Mouse (Mus musculus): ENCODE data around the gene Rnf150. TPM values are rescaled to one million over a fixed set of nuclear protein-coding genes. Genes with fewer than 3 reads are reported as not detected.

Rnf150 gene
- polyA plus RNA-seq, 1 experiment from 2014 or later = 2.8 TPM

- Histone ChIP-seq H3K27me3 (ENCODE audit: control insufficient read depth, insufficient read depth, low read length) (no peaks in the 10 kb centered on the region), H3K27ac (ENCODE audit: low read length) (no peak overlapping the region), H3K9ac (replicated peaks; ENCODE audit: low read depth, low read length) (no peak overlapping the region), H3K4me2 (replicated peaks; ENCODE audit: low read depth, low read length) (no peak overlapping the region), H3K4me3 (ENCODE audit: low read depth, low read length) (no peak overlapping the region), H3K9me3 (ENCODE audit: control insufficient read depth, low read depth, low read length) (no peaks in the 10 kb centered on the region), H3K36me3 (ENCODE audit: control insufficient read depth, insufficient read depth, low read length) (no peaks in the 10 kb centered on the region), H3K4me1 (ENCODE audit: control insufficient read depth, insufficient read depth, low read length) (peaks cover 5% of the 10 kb centered on the region; the same call in 1 of the 2 replicates)
- no peak for ATAC-seq (ENCODE audit: insufficient number of reproducible peaks, insufficient read depth, low FRiP score, low read depth)
- WGBS = 67% methylated on average over 4 of the region's 4 CpGs
These were observed 128.9 kb downstream of the Rnf150 start for GRCm38 (mm10) chr8:82992093-82992492.

GRCm38 (mm10) chr8:82995727-82996438, 132.7 kb downstream of the Rnf150 start:
- no peaks in the 10 kb centered on the region for H3K36me3 ChIP-seq (ENCODE audit: control insufficient read depth, insufficient read depth, low read length)
- no peak overlapping the region for H3K9ac ChIP-seq (replicated peaks; ENCODE audit: low read depth, low read length)
- no peaks in the 10 kb centered on the region for H3K9me3 ChIP-seq (ENCODE audit: control insufficient read depth, low read depth, low read length)
- H3K27ac ChIP-seq (ENCODE audit: low read length) = no peak overlapping the region
- 55% methylated on average over 3 of the region's 3 CpGs for WGBS
- peaks cover 5% of the 10 kb centered on the region; the same call in 1 of the 2 replicates for H3K4me1 ChIP-seq (ENCODE audit: control insufficient read depth, insufficient read depth, low read length)
- ATAC-seq (ENCODE audit: insufficient number of reproducible peaks, insufficient read depth, low FRiP score, low read depth) = no peak
- H3K4me3 ChIP-seq (ENCODE audit: low read depth, low read length) = no peak overlapping the region
- no peaks in the 10 kb centered on the region for H3K27me3 ChIP-seq (ENCODE audit: control insufficient read depth, insufficient read depth, low read length)
- H3K4me2 ChIP-seq (replicated peaks; ENCODE audit: low read depth, low read length) = no peak overlapping the region

- no peak for ATAC-seq (ENCODE audit: insufficient number of reproducible peaks, insufficient read depth, low FRiP score, low read depth)
- H3K9ac ChIP-seq (replicated peaks; ENCODE audit: low read depth, low read length) = no peak overlapping the region
- no peak overlapping the region for H3K4me3 ChIP-seq (ENCODE audit: low read depth, low read length)
- H3K27ac ChIP-seq (ENCODE audit: low read length) = no peak overlapping the region
- no peaks in the 10 kb centered on the region for H3K27me3 ChIP-seq (ENCODE audit: control insufficient read depth, insufficient read depth, low read length)
- no peaks in the 10 kb centered on the region for H3K36me3 ChIP-seq (ENCODE audit: control insufficient read depth, insufficient read depth, low read length)
- WGBS = 85% methylated on average over 3 of the region's 3 CpGs
- H3K4me2 ChIP-seq (replicated peaks; ENCODE audit: low read depth, low read length) = no peak overlapping the region
- no peaks in the 10 kb centered on the region for H3K9me3 ChIP-seq (ENCODE audit: control insufficient read depth, low read depth, low read length)
- H3K4me1 ChIP-seq (ENCODE audit: control insufficient read depth, insufficient read depth, low read length) = peaks cover 5% of the 10 kb centered on the region; the same call in 1 of the 2 replicates
These were observed 133.7 kb downstream of the Rnf150 start for GRCm38 (mm10) chr8:82996843-82997242.

- ATAC-seq (ENCODE audit: insufficient number of reproducible peaks, insufficient read depth, low FRiP score, low read depth) = no peak
- WGBS = 80% methylated on average over 2 of the region's 2 CpGs
- Histone ChIP-seq H3K36me3 (ENCODE audit: control insufficient read depth, insufficient read depth, low read length) (no peaks in the 10 kb centered on the region), H3K9ac (replicated peaks; ENCODE audit: low read depth, low read length) (no peak overlapping the region), H3K27me3 (ENCODE audit: control insufficient read depth, insufficient read depth, low read length) (no peaks in the 10 kb centered on the region), H3K27ac (ENCODE audit: low read length) (no peak overlapping the region), H3K4me1 (ENCODE audit: control insufficient read depth, insufficient read depth, low read length) (peaks cover 5% of the 10 kb centered on the region; the same call in 1 of the 2 replicates), H3K9me3 (ENCODE audit: control insufficient read depth, low read depth, low read length) (no peaks in the 10 kb centered on the region), H3K4me2 (replicated peaks; ENCODE audit: low read depth, low read length) (no peak overlapping the region), H3K4me3 (ENCODE audit: low read depth, low read length) (no peak overlapping the region)
These were observed 135.6 kb downstream of the Rnf150 start for GRCm38 (mm10) chr8:82998778-82999177.

DNA sequence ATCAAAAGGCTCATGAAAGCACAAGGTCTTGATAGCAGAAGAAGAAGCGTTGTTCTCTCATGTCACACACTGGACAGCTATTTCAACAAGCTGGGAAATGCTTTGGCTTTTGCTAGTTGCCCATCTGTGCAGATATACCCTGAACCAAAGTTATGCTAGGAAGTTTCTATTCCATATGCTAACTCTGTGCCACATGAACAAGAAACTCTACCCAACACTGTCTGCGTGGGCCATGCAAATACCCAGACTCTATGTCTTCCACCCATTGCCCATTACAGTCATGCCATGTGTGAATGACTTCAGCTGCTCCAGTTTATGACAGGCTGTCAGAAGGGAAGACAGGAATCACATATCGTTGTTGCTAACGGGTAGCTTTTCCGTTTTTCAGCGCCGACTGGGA, 140.0 kb downstream of the Rnf150 start:
- H3K27me3 ChIP-seq (ENCODE audit: control insufficient read depth, insufficient read depth, low read length) = no peaks in the 10 kb centered on the region
- H3K4me2 ChIP-seq (replicated peaks; ENCODE audit: low read depth, low read length) = no peak overlapping the region
- no peaks in the 10 kb centered on the region for H3K36me3 ChIP-seq (ENCODE audit: control insufficient read depth, insufficient read depth, low read length)
- H3K4me1 ChIP-seq (ENCODE audit: control insufficient read depth, insufficient read depth, low read length) = no peaks in the 10 kb centered on the region
- 92% methylated on average over 7 of the region's 7 CpGs for WGBS
- ATAC-seq (ENCODE audit: insufficient number of reproducible peaks, insufficient read depth, low FRiP score, low read depth) = no peak
- no peak overlapping the region for H3K27ac ChIP-seq (ENCODE audit: low read length)
- no peaks in the 10 kb centered on the region for H3K9me3 ChIP-seq (ENCODE audit: control insufficient read depth, low read depth, low read length)
- H3K9ac ChIP-seq (replicated peaks; ENCODE audit: low read depth, low read length) = no peak overlapping the region
- no peak overlapping the region for H3K4me3 ChIP-seq (ENCODE audit: low read depth, low read length)

- Histone ChIP-seq H3K4me1 (ENCODE audit: control insufficient read depth, insufficient read depth, low read length) (no peaks in the 10 kb centered on the region), H3K27ac (ENCODE audit: low read length) (no peak overlapping the region), H3K4me3 (ENCODE audit: low read depth, low read length) (no peak overlapping the region), H3K9me3 (ENCODE audit: control insufficient read depth, low read depth, low read length) (no peaks in the 10 kb centered on the region), H3K36me3 (ENCODE audit: control insufficient read depth, insufficient read depth, low read length) (no peaks in the 10 kb centered on the region), H3K4me2 (replicated peaks; ENCODE audit: low read depth, low read length) (no peak overlapping the region), H3K27me3 (ENCODE audit: control insufficient read depth, insufficient read depth, low read length) (no peaks in the 10 kb centered on the region), H3K9ac (replicated peaks; ENCODE audit: low read depth, low read length) (no peak overlapping the region)
- 73% methylated on average over 5 of the region's 5 CpGs for WGBS
- ATAC-seq (ENCODE audit: insufficient number of reproducible peaks, insufficient read depth, low FRiP score, low read depth) = no peak
These were observed 146.3 kb downstream of the Rnf150 start for GRCm38 (mm10) chr8:83009481-83009880.

- Histone ChIP-seq H3K4me1 (ENCODE audit: control insufficient read depth, insufficient read depth, low read length) (no peaks in the 10 kb centered on the region), H3K27me3 (ENCODE audit: control insufficient read depth, insufficient read depth, low read length) (no peaks in the 10 kb centered on the region), H3K27ac (ENCODE audit: low read length) (no peak overlapping the region), H3K4me3 (ENCODE audit: low read depth, low read length) (no peak overlapping the region), H3K36me3 (ENCODE audit: control insufficient read depth, insufficient read depth, low read length) (no peaks in the 10 kb centered on the region), H3K9me3 (ENCODE audit: control insufficient read depth, low read depth, low read length) (no peaks in the 10 kb centered on the region), H3K9ac (replicated peaks; ENCODE audit: low read depth, low read length) (no peak overlapping the region), H3K4me2 (replicated peaks; ENCODE audit: low read depth, low read length) (no peak overlapping the region)
- no peak for ATAC-seq (ENCODE audit: insufficient number of reproducible peaks, insufficient read depth, low FRiP score, low read depth)
- 44% methylated on average over 2 of the region's 2 CpGs for WGBS
These were observed 148.1 kb downstream of the Rnf150 start for GRCm38 (mm10) chr8:83011286-83011685.

- H3K36me3 ChIP-seq (ENCODE audit: control insufficient read depth, insufficient read depth, low read length) = no peaks in the 10 kb centered on the region
- H3K4me1 ChIP-seq (ENCODE audit: control insufficient read depth, insufficient read depth, low read length) = no peaks in the 10 kb centered on the region
- no peaks in the 10 kb centered on the region for H3K9me3 ChIP-seq (ENCODE audit: control insufficient read depth, low read depth, low read length)
- H3K9ac ChIP-seq (replicated peaks; ENCODE audit: low read depth, low read length) = no peak overlapping the region
- no peak overlapping the region for H3K4me3 ChIP-seq (ENCODE audit: low read depth, low read length)
- ATAC-seq (ENCODE audit: insufficient number of reproducible peaks, insufficient read depth, low FRiP score, low read depth) = no peak
- H3K27ac ChIP-seq (ENCODE audit: low read length) = no peak overlapping the region
- WGBS = 44% methylated on average over 5 of the region's 5 CpGs
- no peaks in the 10 kb centered on the region for H3K27me3 ChIP-seq (ENCODE audit: control insufficient read depth, insufficient read depth, low read length)
- no peak overlapping the region for H3K4me2 ChIP-seq (replicated peaks; ENCODE audit: low read depth, low read length)
These were observed 148.6 kb downstream of the Rnf150 start for GRCm38 (mm10) chr8:83011758-83012157.

GRCm38 (mm10) chr8:83028211-83028610, 165.1 kb downstream of the Rnf150 start:
- WGBS = 70% methylated on average over 2 of the region's 2 CpGs

More at GRCm38 (mm10) chr8:83028211-83028610, 165.1 kb downstream of the Rnf150 start:
- Histone ChIP-seq H3K9ac (replicated peaks; ENCODE audit: low read depth, low read length) (no peak overlapping the region), H3K4me2 (replicated peaks; ENCODE audit: low read depth, low read length) (no peak overlapping the region), H3K27me3 (ENCODE audit: control insufficient read depth, insufficient read depth, low read length) (no peaks in the 10 kb centered on the region), H3K36me3 (ENCODE audit: control insufficient read depth, insufficient read depth, low read length) (no peaks in the 10 kb centered on the region), H3K27ac (ENCODE audit: low read length) (no peak overlapping the region), H3K4me1 (ENCODE audit: control insufficient read depth, insufficient read depth, low read length) (no peaks in the 10 kb centered on the region), H3K9me3 (ENCODE audit: control insufficient read depth, low read depth, low read length) (no peaks in the 10 kb centered on the region), H3K4me3 (ENCODE audit: low read depth, low read length) (no peak overlapping the region)
- ATAC-seq (ENCODE audit: insufficient number of reproducible peaks, insufficient read depth, low FRiP score, low read depth) = no peak
